Mouse (Mus musculus) liver, adult 2 months (tissue): Measurements from ENCODE around the gene Meis2. TPM values are rescaled to one million over a fixed set of nuclear protein-coding genes. Genes with fewer than 3 reads are reported as not detected.

Source experiments
- DNase-seq: peaks from one replicate; pipeline ENCODE4 v3.0.0-alpha.2; 2011; ENCODE audit warnings: low read depth, low spot score; ENCODE audit errors: extremely low read depth
- H3K27ac ChIP-seq: fragments of 200-500 bp; replicated peaks from 2 replicates; pipeline ENCODE4 v1.5.1; 2012; ENCODE audit warnings: low read depth, mild to moderate bottlenecking, control low read depth, inconsistent platforms, low read length; ENCODE audit not compliant: insufficient read depth
- H3K27me3 ChIP-seq: fragments of 200-500 bp; 2 replicates; pipeline ENCODE4 v1.6.1; 2012; ENCODE audit warnings: mild to moderate bottlenecking, moderate library complexity, low read length, inconsistent platforms; ENCODE audit not compliant: control insufficient read depth, insufficient read depth
- H3K36me3 ChIP-seq: fragments of 200-500 bp; 2 replicates; pipeline ENCODE4 v1.6.1; 2012; ENCODE audit warnings: low read length, inconsistent platforms; ENCODE audit not compliant: control insufficient read depth, insufficient read depth
- H3K4me1 ChIP-seq: fragments of 200-500 bp; 2 replicates; pipeline ENCODE4 v1.6.1; 2011; ENCODE audit warnings: low read length; ENCODE audit not compliant: control insufficient read depth, insufficient read depth
- H3K4me3 ChIP-seq: fragments of 200-500 bp; 2 replicates; pipeline ENCODE4 v1.5.1; 2011; ENCODE audit warnings: low read depth, mild to moderate bottlenecking, control low read depth, low read length, moderate library complexity; ENCODE audit not compliant: insufficient read depth
- H3K79me2 ChIP-seq: fragments of 200-500 bp; 2 replicates; pipeline ENCODE4 v1.6.1; 2012; ENCODE audit warnings: inconsistent platforms, mild to moderate bottlenecking, low read length, moderate library complexity; ENCODE audit not compliant: control insufficient read depth, insufficient read depth
- H3K9ac ChIP-seq: fragments of 200-500 bp; 2 replicates; pipeline ENCODE4 v1.6.1; 2012; ENCODE audit warnings: low read depth, mild to moderate bottlenecking, control low read depth, inconsistent platforms, low read length
- CTCF ChIP-seq: fragments of 200-500 bp; IDR thresholded peaks from 2 replicates; pipeline ENCODE4 v1.5.1; 2011; ENCODE audit warnings: low read depth, low read length, control low read depth
- POLR2A ChIP-seq: fragments of 200-500 bp; IDR thresholded peaks from 2 replicates; pipeline ENCODE4 v1.6.1; 2011; ENCODE audit warnings: low read length, control low read depth; ENCODE audit not compliant: insufficient read depth; ENCODE audit errors: extremely low read depth
- WGBS: fragments of 180-500 bp; shearing (Covaris S2); methylation state at CpG from one replicate; pipeline ENCODE4 v1.1.7; 2018; 5-methylcytosine and 5-hydroxymethylcytosine counted together
- polyA plus RNA-seq: library from polyadenylated mRNA; depleted of rRNA; stranded (reverse); fragments of >200 nt; gene quantifications from 2 replicates; pipeline ENCODE4 v1.2.3, GENCODE M21; 2012
- total RNA-seq: library from RNA; depleted of rRNA; stranded (reverse); fragments of >200 nt; gene quantifications from 2 replicates; pipeline ENCODE4 v1.2.3, GENCODE M21; 2014

The Meis2 gene
- total and polyA plus RNA-seq, 2 experiments, result 2.2 to 4.5 TPM

- TF ChIP-seq CTCF (no peak), POLR2A (no peak)
- Histone ChIP-seq H3K27me3 (no peaks in the 10 kb centered on the region), H3K36me3 (no peaks in the 10 kb centered on the region), H3K27ac (no peak overlapping the region), H3K4me3 (no peak overlapping the region), H3K9ac (no peak overlapping the region), H3K79me2 (no peaks in the 10 kb centered on the region), H3K4me1 (no peaks in the 10 kb centered on the region)
- WGBS, result 79% methylated on average over 8 of the region's 8 CpGs
- no peak for DNase-seq
These were observed 189.7 kb downstream of the Meis2 start for GRCm38 (mm10) chr2:115875802-115876531.

GRCm38 (mm10) chr2:115872851-115873250 is 192.8 kb downstream of the Meis2 start:
- 62% methylated on average over 2 of the region's 2 CpGs for WGBS
- Histone ChIP-seq H3K27me3 (no peaks in the 10 kb centered on the region), H3K27ac (no peak overlapping the region)

GRCm38 (mm10) chr2:115869966-115870365 is 195.7 kb downstream of the Meis2 start:
- DNase-seq, result no peak
- WGBS, result 71% methylated on average over 2 of the region's 2 CpGs
- Histone ChIP-seq H3K79me2 (no peaks in the 10 kb centered on the region; the same call in 1 of the 2 replicates), H3K4me1 (no peaks in the 10 kb centered on the region), H3K4me3 (no peak overlapping the region), H3K27me3 (no peaks in the 10 kb centered on the region), H3K36me3 (no peaks in the 10 kb centered on the region), H3K27ac (no peak overlapping the region), H3K9ac (no peak overlapping the region)
- TF ChIP-seq POLR2A, result no peak
- TF ChIP-seq CTCF, result no peak

More at GRCm38 (mm10) chr2:115872851-115873250, 192.8 kb downstream of the Meis2 start:
- Histone ChIP-seq H3K9ac (no peak overlapping the region), H3K4me1 (no peaks in the 10 kb centered on the region), H3K79me2 (no peaks in the 10 kb centered on the region; the same call in 1 of the 2 replicates), H3K36me3 (no peaks in the 10 kb centered on the region), H3K4me3 (no peak overlapping the region)
- TF ChIP-seq CTCF, result no peak
- TF ChIP-seq POLR2A, result no peak
- DNase-seq, result no peak

- no peak overlapping the region for H3K27ac ChIP-seq
- H3K4me3 ChIP-seq, result no peak overlapping the region
- DNase-seq, result no peak
- TF ChIP-seq POLR2A (no peak), CTCF (no peak)
- no peak overlapping the region for H3K9ac ChIP-seq
- H3K27me3 ChIP-seq, result peaks cover 8% of the 10 kb centered on the region; the same call in 1 of the 2 replicates
- 27% methylated on average over 25 of the region's 25 CpGs for WGBS
- no peaks in the 10 kb centered on the region for H3K36me3 ChIP-seq
- no peaks in the 10 kb centered on the region for H3K4me1 ChIP-seq
- no peaks in the 10 kb centered on the region for H3K79me2 ChIP-seq
These were observed 204.9 kb downstream of the Meis2 start for GRCm38 (mm10) chr2:115860600-115861347.

GRCm38 (mm10) chr2:115860141-115860480 is 205.5 kb downstream of the Meis2 start:
- H3K9ac ChIP-seq, result no peak overlapping the region
- peaks cover 9% of the 10 kb centered on the region; the same call in 1 of the 2 replicates for H3K27me3 ChIP-seq
- TF ChIP-seq CTCF (no peak), POLR2A (no peak)
- no peaks in the 10 kb centered on the region for H3K79me2 ChIP-seq
- DNase-seq, result no peak
- H3K36me3 ChIP-seq, result no peaks in the 10 kb centered on the region
- no peak overlapping the region for H3K4me3 ChIP-seq
- H3K4me1 ChIP-seq, result 0 out of 2 replicates have a peak, but pooled peaks cover 1% of the 10 kb centered on the region
- 13% methylated on average over 15 of the region's 15 CpGs for WGBS
- H3K27ac ChIP-seq, result no peak overlapping the region
